Mouse (Mus musculus) forebrain, embryonic 15.5 days (tissue): ENCODE measurements around the gene Id3. TPM values are rescaled to one million over a fixed set of nuclear protein-coding genes. Genes with fewer than 3 reads are reported as not detected.

Source experiments
- ATAC-seq: fragments of 200-750 bp; cut with Nextera tagmentation; replicated peaks from 2 replicates; pipeline ENCODE4 v1.8.0; 2017; ENCODE audit warnings: mild to moderate bottlenecking, moderate TSS enrichment, moderate library complexity
- H3K27ac ChIP-seq: fragments of 300-500 bp; sonication (generic); replicated peaks from 2 replicates; pipeline ENCODE4 v1.5.1; 2015; ENCODE audit warnings: mild to moderate bottlenecking, inconsistent platforms
- H3K27me3 ChIP-seq: fragments of 300-500 bp; sonication (generic); 2 replicates; pipeline ENCODE4 v1.6.1; 2015; ENCODE audit warnings: inconsistent platforms
- H3K36me3 ChIP-seq: fragments of 300-500 bp; sonication (generic); 2 replicates; pipeline ENCODE4 v1.6.1; 2015; ENCODE audit warnings: mild to moderate bottlenecking, inconsistent platforms
- H3K4me1 ChIP-seq: fragments of 300-500 bp; sonication (generic); 2 replicates; pipeline ENCODE4 v1.6.1; 2015; ENCODE audit warnings: inconsistent platforms
- H3K4me2 ChIP-seq: fragments of 300-500 bp; sonication (generic); replicated peaks from 2 replicates; pipeline ENCODE4 v1.6.1; 2015; ENCODE audit warnings: mild to moderate bottlenecking, inconsistent platforms
- H3K4me3 ChIP-seq: fragments of 300-500 bp; sonication (generic); 2 replicates; pipeline ENCODE4 v1.5.1; 2015; ENCODE audit warnings: mild to moderate bottlenecking, inconsistent platforms
- H3K9ac ChIP-seq: fragments of 300-500 bp; sonication (generic); replicated peaks from 2 replicates; pipeline ENCODE4 v1.6.1; 2015; ENCODE audit warnings: mild to moderate bottlenecking, inconsistent platforms
- H3K9me3 ChIP-seq: fragments of 300-500 bp; sonication (generic); 2 replicates; pipeline ENCODE4 v1.6.1; 2016; ENCODE audit warnings: inconsistent platforms
- WGBS: fragments of 180-500 bp; shearing (Covaris S2); methylation state at CpG from one replicate; pipeline ENCODE4 v1.1.7; 2015; ENCODE audit warnings: mixed read lengths; 5-methylcytosine and 5-hydroxymethylcytosine counted together
- polyA plus RNA-seq: library from polyadenylated mRNA; unstranded; fragments of >200 nt; fragmentation: Nextera tagmentation; extraction: Ambion mirVana; gene quantifications from 2 replicates; pipeline ENCODE4 v1.2.1, GENCODE M21; 2015

Id3 gene
- polyA plus RNA-seq, 1 experiment from 2014 or later, result 98.1 TPM

GRCm38 (mm10) chr4:136144126-136144926 lies 1.0 kb downstream of the Id3 start:
- H3K27ac ChIP-seq, result peak overlapping the region; percentile 58
- peaks cover 25% of the 10 kb centered on the region for H3K27me3 ChIP-seq
- H3K36me3 ChIP-seq, result no peaks in the 10 kb centered on the region
- peak overlapping the region; percentile 57 for H3K9ac ChIP-seq
- peak overlapping the region; percentile 47 for H3K4me3 ChIP-seq
- no peaks in the 10 kb centered on the region for H3K9me3 ChIP-seq
- H3K4me1 ChIP-seq, result peaks cover 62% of the 10 kb centered on the region
- peak overlapping the region; percentile 81 for H3K4me2 ChIP-seq
- WGBS, result under 1% methylated on average over 50 of the region's 50 CpGs
- ATAC-seq, result peak; percentile 12

GRCm38 (mm10) chr4:136144927-136145292 lies 1.6 kb downstream of the Id3 start:
- no peaks in the 10 kb centered on the region for H3K36me3 ChIP-seq
- WGBS, result 2% methylated on average over 11 of the region's 11 CpGs
- no peaks in the 10 kb centered on the region for H3K9me3 ChIP-seq
- H3K27me3 ChIP-seq, result peaks cover 25% of the 10 kb centered on the region
- ATAC-seq, result no peak
- peak overlapping the region; percentile 57 for H3K9ac ChIP-seq
- peak overlapping the region; percentile 47 for H3K4me3 ChIP-seq
- H3K4me2 ChIP-seq, result peak overlapping the region; percentile 81
- peak overlapping the region; percentile 58 for H3K27ac ChIP-seq
- peaks cover 58% of the 10 kb centered on the region for H3K4me1 ChIP-seq

- peak overlapping the region; percentile 81 for H3K4me2 ChIP-seq
- H3K27me3 ChIP-seq, result peaks cover 25% of the 10 kb centered on the region
- H3K4me1 ChIP-seq, result peaks cover 54% of the 10 kb centered on the region
- H3K4me3 ChIP-seq, result peak overlapping the region; percentile 47
- H3K36me3 ChIP-seq, result no peaks in the 10 kb centered on the region
- 0 out of 2 replicates have a peak overlapping the region, but pooled peaks have one; percentile 1 for H3K9ac ChIP-seq
- H3K9me3 ChIP-seq, result no peaks in the 10 kb centered on the region
- no peak overlapping the region for H3K27ac ChIP-seq
- no peak for ATAC-seq
- WGBS, result 19% methylated on average over 11 of the region's 11 CpGs
Observed at GRCm38 (mm10) chr4:136145362-136145885, 2.1 kb downstream of the Id3 start.

- H3K27ac ChIP-seq, result no peak overlapping the region
- WGBS, result 35% methylated on average over 7 of the region's 7 CpGs
- H3K4me3 ChIP-seq, result no peak overlapping the region
- no peaks in the 10 kb centered on the region for H3K36me3 ChIP-seq
- no peak for ATAC-seq
- no peaks in the 10 kb centered on the region for H3K9me3 ChIP-seq
- H3K9ac ChIP-seq, result 0 out of 2 replicates have a peak overlapping the region, but pooled peaks have one; percentile 1
- peaks cover 48% of the 10 kb centered on the region for H3K4me1 ChIP-seq
- 0 out of 2 replicates have a peak overlapping the region, but pooled peaks have one; percentile 9 for H3K4me2 ChIP-seq
- peaks cover 25% of the 10 kb centered on the region for H3K27me3 ChIP-seq
Observed at GRCm38 (mm10) chr4:136145991-136146711, 2.9 kb downstream of the Id3 start.

GRCm38 (mm10) chr4:136146712-136147154 lies 3.4 kb downstream of the Id3 start:
- Histone ChIP-seq H3K4me2 (no peak overlapping the region), H3K4me1 (peaks cover 48% of the 10 kb centered on the region), H3K4me3 (no peak overlapping the region), H3K27me3 (peaks cover 25% of the 10 kb centered on the region), H3K36me3 (no peaks in the 10 kb centered on the region), H3K9ac (no peak overlapping the region), H3K27ac (no peak overlapping the region), H3K9me3 (no peaks in the 10 kb centered on the region)
- ATAC-seq, result no peak
- WGBS, result 23% methylated on average over 6 of the region's 6 CpGs

- peak overlapping the region; percentile 44 for H3K27ac ChIP-seq
- H3K9ac ChIP-seq, result peak overlapping the region; percentile 47
- H3K9me3 ChIP-seq, result no peaks in the 10 kb centered on the region
- no peaks in the 10 kb centered on the region for H3K36me3 ChIP-seq
- peak overlapping the region; percentile 85 for H3K4me2 ChIP-seq
- H3K27me3 ChIP-seq, result peaks cover 25% of the 10 kb centered on the region
- WGBS, result under 1% methylated on average over 44 of the region's 48 CpGs
- peak overlapping the region; percentile 47 for H3K4me3 ChIP-seq
- ATAC-seq, result peak; percentile 66
- peaks cover 40% of the 10 kb centered on the region for H3K4me1 ChIP-seq
Observed at GRCm38 (mm10) chr4:136147436-136148135, 4.3 kb downstream of the Id3 start.

- Histone ChIP-seq H3K27ac (no peak overlapping the region; the same call in 1 of the 2 replicates), H3K36me3 (no peaks in the 10 kb centered on the region), H3K9me3 (no peaks in the 10 kb centered on the region), H3K4me2 (peak overlapping the region; percentile 85), H3K4me1 (peaks cover 33% of the 10 kb centered on the region), H3K9ac (0 out of 2 replicates have a peak overlapping the region, but pooled peaks have one; percentile 13), H3K27me3 (peaks cover 25% of the 10 kb centered on the region), H3K4me3 (peak overlapping the region; percentile 47)
- ATAC-seq, result no peak
- 12% methylated on average over 30 of the region's 31 CpGs for WGBS
Observed at GRCm38 (mm10) chr4:136148342-136149044, 5.2 kb downstream of the Id3 start.

GRCm38 (mm10) chr4:136149045-136149379 lies 5.7 kb downstream of the Id3 start:
- no peak overlapping the region for H3K9ac ChIP-seq
- peaks cover 25% of the 10 kb centered on the region for H3K27me3 ChIP-seq
- H3K4me3 ChIP-seq, result no peak overlapping the region
- no peaks in the 10 kb centered on the region for H3K9me3 ChIP-seq
- WGBS, result 92% methylated on average over 2 of the region's 2 CpGs
- no peaks in the 10 kb centered on the region for H3K36me3 ChIP-seq
- H3K4me1 ChIP-seq, result peaks cover 28% of the 10 kb centered on the region
- H3K27ac ChIP-seq, result no peak overlapping the region
- no peak for ATAC-seq
- H3K4me2 ChIP-seq, result no peak overlapping the region

GRCm38 (mm10) chr4:136149734-136150133 lies 6.4 kb downstream of the Id3 start:
- peaks cover 23% of the 10 kb centered on the region for H3K27me3 ChIP-seq
- no peak overlapping the region for H3K27ac ChIP-seq
- no peak overlapping the region for H3K4me3 ChIP-seq
- WGBS, result 40% methylated on average over 3 of the region's 3 CpGs
- no peak for ATAC-seq
- H3K9ac ChIP-seq, result no peak overlapping the region
- H3K36me3 ChIP-seq, result no peaks in the 10 kb centered on the region
- peaks cover 24% of the 10 kb centered on the region for H3K4me1 ChIP-seq
- H3K9me3 ChIP-seq, result no peaks in the 10 kb centered on the region
- H3K4me2 ChIP-seq, result no peak overlapping the region

GRCm38 (mm10) chr4:136150596-136150995 lies 7.3 kb downstream of the Id3 start:
- Histone ChIP-seq H3K27me3 (peaks cover 15% of the 10 kb centered on the region; the same call in 1 of the 2 replicates), H3K27ac (no peak overlapping the region), H3K36me3 (no peaks in the 10 kb centered on the region), H3K4me3 (no peak overlapping the region), H3K9ac (no peak overlapping the region), H3K9me3 (no peaks in the 10 kb centered on the region), H3K4me1 (peaks cover 19% of the 10 kb centered on the region), H3K4me2 (no peak overlapping the region)
- no peak for ATAC-seq
- WGBS, result 43% methylated on average over 4 of the region's 4 CpGs

- 93% methylated on average over 4 of the region's 4 CpGs for WGBS
- Histone ChIP-seq H3K9me3 (no peaks in the 10 kb centered on the region), H3K9ac (no peak overlapping the region), H3K27ac (no peak overlapping the region), H3K27me3 (no peaks in the 10 kb centered on the region), H3K36me3 (no peaks in the 10 kb centered on the region), H3K4me2 (no peak overlapping the region), H3K4me1 (peaks cover 13% of the 10 kb centered on the region), H3K4me3 (no peak overlapping the region)
- ATAC-seq, result no peak
Observed at GRCm38 (mm10) chr4:136152821-136153220, 9.5 kb downstream of the Id3 start.
